Mouse (Mus musculus): Measurements from ENCODE around the gene Rps6kb1. TPM values are rescaled to one million over a fixed set of nuclear protein-coding genes. Genes with fewer than 3 reads are reported as not detected.

Gene Rps6kb1
- 37.9 and 39.9 TPM in 2 replicates for polyA plus RNA-seq (2015; fragmentation: Nextera tagmentation; extraction: Ambion mirVana)

GRCm38 (mm10) chr11:86544639-86545299 lies at the start of gene Rps6kb1, which contains the start of gene Tubd1:
Gene Rps6kb1 (minus strand): TSS chr11:86544805.
Gene Tubd1 (plus strand): TSS chr11:86544991.
- Histone ChIP-seq H3K27ac (ENCODE audit: low read depth, low read length) (peak within 1 kb of the TSS; percentile 91), H3K4me1 (replicated peaks; ENCODE audit: control insufficient read depth, insufficient read depth, low read length) (no peaks in the 10 kb centered on the region), H3K4me2 (replicated peaks; ENCODE audit: low read depth) (peak within 1 kb of the TSS; percentile 80), H3K27me3 (replicated peaks; ENCODE audit: control insufficient read depth, insufficient read depth, low read length) (no peaks in the 10 kb centered on the region), H3K4me3 (ENCODE audit: low read depth, low read length) (peak within 1 kb of the TSS; percentile 85), H3K36me3 (ENCODE audit: control insufficient read depth, insufficient read depth) (peaks cover 11% of the 10 kb centered on the region; the same call in 1 of the 2 replicates), H3K9ac (ENCODE audit: low read depth, low read length) (peak within 1 kb of the TSS; percentile 95), H3K9me3 (ENCODE audit: control insufficient read depth) (no peaks in the 10 kb centered on the region)
- ATAC-seq: peak; percentile 98
- no peak for TF ChIP-seq CTCF (IDR thresholded peaks at IDR 0.05; ENCODE audit: low read depth)
- under 1% methylated on average over 43 of the region's 43 CpGs for WGBS

GRCm38 (mm10) chr11:86593443-86593842 lies 48.8 kb upstream of the Rps6kb1 start:
- Histone ChIP-seq H3K9ac (ENCODE audit: low read depth, low read length) (no peak overlapping the region), H3K9me3 (ENCODE audit: control insufficient read depth) (no peaks in the 10 kb centered on the region), H3K4me1 (replicated peaks; ENCODE audit: control insufficient read depth, insufficient read depth, low read length) (no peaks in the 10 kb centered on the region), H3K36me3 (ENCODE audit: control insufficient read depth, insufficient read depth) (no peaks in the 10 kb centered on the region), H3K27me3 (replicated peaks; ENCODE audit: control insufficient read depth, insufficient read depth, low read length) (no peaks in the 10 kb centered on the region), H3K4me3 (ENCODE audit: low read depth, low read length) (no peak overlapping the region), H3K27ac (ENCODE audit: low read depth, low read length) (no peak overlapping the region), H3K4me2 (replicated peaks; ENCODE audit: low read depth) (no peak overlapping the region)
- no peak for ATAC-seq
- WGBS: 90% methylated on average over 5 of the region's 5 CpGs
- no peak for TF ChIP-seq CTCF (IDR thresholded peaks at IDR 0.05; ENCODE audit: low read depth)

- Histone ChIP-seq H3K27ac (ENCODE audit: low read depth, low read length) (no peak overlapping the region), H3K27me3 (replicated peaks; ENCODE audit: control insufficient read depth, insufficient read depth, low read length) (no peaks in the 10 kb centered on the region), H3K36me3 (ENCODE audit: control insufficient read depth, insufficient read depth) (no peaks in the 10 kb centered on the region), H3K4me1 (replicated peaks; ENCODE audit: control insufficient read depth, insufficient read depth, low read length) (no peaks in the 10 kb centered on the region; the same call in 1 of the 2 replicates), H3K9ac (ENCODE audit: low read depth, low read length) (no peak overlapping the region), H3K4me3 (ENCODE audit: low read depth, low read length) (no peak overlapping the region), H3K4me2 (replicated peaks; ENCODE audit: low read depth) (no peak overlapping the region), H3K9me3 (ENCODE audit: control insufficient read depth) (no peaks in the 10 kb centered on the region)
- TF ChIP-seq CTCF (IDR thresholded peaks at IDR 0.05; ENCODE audit: low read depth): no peak
- WGBS: 13% methylated on average over 3 of the region's 3 CpGs
- peak; percentile 41; the same call in 1 of the 2 replicates for ATAC-seq
Measured at GRCm38 (mm10) chr11:86592993-86593392, 48.4 kb upstream of the Rps6kb1 start.

- no peaks in the 10 kb centered on the region; the same call in 1 of the 2 replicates for H3K4me1 ChIP-seq (replicated peaks; ENCODE audit: control insufficient read depth, insufficient read depth, low read length)
- H3K9me3 ChIP-seq (ENCODE audit: control insufficient read depth): no peaks in the 10 kb centered on the region
- TF ChIP-seq CTCF (IDR thresholded peaks at IDR 0.05; ENCODE audit: low read depth): no peak
- no peak overlapping the region for H3K27ac ChIP-seq (ENCODE audit: low read depth, low read length)
- 89% methylated on average over 2 of the region's 2 CpGs for WGBS
- no peak for ATAC-seq
- no peaks in the 10 kb centered on the region for H3K27me3 ChIP-seq (replicated peaks; ENCODE audit: control insufficient read depth, insufficient read depth, low read length)
- no peak overlapping the region for H3K4me3 ChIP-seq (ENCODE audit: low read depth, low read length)
- no peak overlapping the region for H3K4me2 ChIP-seq (replicated peaks; ENCODE audit: low read depth)
- no peaks in the 10 kb centered on the region for H3K36me3 ChIP-seq (ENCODE audit: control insufficient read depth, insufficient read depth)
- H3K9ac ChIP-seq (ENCODE audit: low read depth, low read length): no peak overlapping the region
Measured at GRCm38 (mm10) chr11:86591931-86592616, 47.5 kb upstream of the Rps6kb1 start.

- Histone ChIP-seq H3K4me1 (replicated peaks; ENCODE audit: control insufficient read depth, insufficient read depth, low read length) (no peaks in the 10 kb centered on the region; the same call in 1 of the 2 replicates), H3K9ac (ENCODE audit: low read depth, low read length) (no peak overlapping the region), H3K4me2 (replicated peaks; ENCODE audit: low read depth) (no peak overlapping the region), H3K9me3 (ENCODE audit: control insufficient read depth) (no peaks in the 10 kb centered on the region), H3K27me3 (replicated peaks; ENCODE audit: control insufficient read depth, insufficient read depth, low read length) (no peaks in the 10 kb centered on the region), H3K4me3 (ENCODE audit: low read depth, low read length) (no peak overlapping the region), H3K27ac (ENCODE audit: low read depth, low read length) (no peak overlapping the region), H3K36me3 (ENCODE audit: control insufficient read depth, insufficient read depth) (no peaks in the 10 kb centered on the region)
- 76% methylated on average over 4 of the region's 4 CpGs for WGBS
- ATAC-seq: no peak
- no peak for TF ChIP-seq CTCF (IDR thresholded peaks at IDR 0.05; ENCODE audit: low read depth)
Measured at GRCm38 (mm10) chr11:86591301-86591845, 46.8 kb upstream of the Rps6kb1 start.

GRCm38 (mm10) chr11:86590579-86590978 lies 46.0 kb upstream of the Rps6kb1 start:
- no peak overlapping the region for H3K4me2 ChIP-seq (replicated peaks; ENCODE audit: low read depth)
- ATAC-seq: no peak
- 88% methylated on average over 10 of the region's 10 CpGs for WGBS
- H3K27me3 ChIP-seq (replicated peaks; ENCODE audit: control insufficient read depth, insufficient read depth, low read length): no peaks in the 10 kb centered on the region
- no peak overlapping the region for H3K9ac ChIP-seq (ENCODE audit: low read depth, low read length)
- no peaks in the 10 kb centered on the region; the same call in 1 of the 2 replicates for H3K4me1 ChIP-seq (replicated peaks; ENCODE audit: control insufficient read depth, insufficient read depth, low read length)
- no peaks in the 10 kb centered on the region for H3K36me3 ChIP-seq (ENCODE audit: control insufficient read depth, insufficient read depth)
- TF ChIP-seq CTCF (IDR thresholded peaks at IDR 0.05; ENCODE audit: low read depth): no peak
- H3K4me3 ChIP-seq (ENCODE audit: low read depth, low read length): no peak overlapping the region
- H3K9me3 ChIP-seq (ENCODE audit: control insufficient read depth): no peaks in the 10 kb centered on the region
- H3K27ac ChIP-seq (ENCODE audit: low read depth, low read length): no peak overlapping the region
